Mouse (Mus musculus): ENCODE results near the gene Zfp668.

- TF ChIP-seq CTCF (IDR thresholded peaks at IDR 0.05; ENCODE audit: low read depth) (no peak), EP300 (IDR thresholded peaks at IDR 0.05; ENCODE audit: low read depth) (no peak)
These were observed 10.6 kb upstream of the Zfp668 start for GRCm38 (mm10) chr7:127887191-127887590.
